Mouse (Mus musculus): ENCODE results near the gene Vps52. TPM values are rescaled to one million over a fixed set of nuclear protein-coding genes. Genes with fewer than 3 reads are reported as not detected.
A peak's percentile ranks its signal among the peaks of the same experiment; 100 is the strongest.
"Not testable (repeated sequence)": the region's sequence is repeated elsewhere in the genome, so short reads cannot be mapped to it uniquely, and the experiment has no call there.

Gene Vps52
- total RNA-seq, 2 experiments from 2014 or later = 36.3 to 36.8 TPM

DNA sequence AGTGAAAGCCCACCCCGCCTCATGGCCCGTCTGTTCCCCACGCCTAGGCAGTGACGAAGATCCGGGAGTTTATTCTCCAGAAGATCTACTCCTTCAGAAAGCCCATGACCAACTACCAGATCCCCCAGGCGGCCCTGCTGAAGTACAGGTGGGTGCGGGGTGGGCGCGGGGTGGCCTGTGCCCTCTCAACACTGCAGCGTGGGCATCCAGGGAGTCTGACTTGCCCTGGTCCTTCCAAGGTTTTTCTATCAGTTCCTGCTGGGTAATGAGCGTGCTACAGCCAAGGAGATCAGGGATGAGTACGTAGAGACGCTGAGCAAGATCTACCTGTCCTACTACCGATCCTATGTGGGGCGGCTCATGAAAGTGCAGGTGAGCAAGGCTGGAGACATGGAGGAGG lies 4.3 kb downstream of the Vps52 start:
- DNase-seq = no peak
- intact Hi-C loops (cut with DNase I) = no loop called here

DNA sequence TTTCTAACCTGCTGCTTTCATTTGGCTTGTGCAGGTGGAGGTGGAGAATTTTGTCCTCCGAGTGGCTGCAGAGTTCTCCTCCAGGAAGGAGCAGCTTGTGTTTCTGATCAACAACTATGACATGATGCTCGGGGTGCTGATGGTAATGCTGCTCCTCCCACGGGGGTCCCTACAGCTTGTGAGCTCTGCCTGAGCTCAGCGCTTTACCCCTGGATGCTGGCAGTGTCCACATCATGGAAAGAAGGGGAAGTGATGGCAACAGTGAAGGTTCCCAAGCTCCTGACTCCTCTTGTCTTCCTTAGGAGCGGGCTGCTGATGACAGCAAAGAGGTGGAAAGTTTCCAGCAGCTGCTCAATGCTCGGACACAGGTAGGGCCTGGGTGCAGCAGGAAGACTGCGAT lies 7.3 kb downstream of the Vps52 start:
- intact Hi-C loops (cut with DNase I) = no loop called here
- no peak for DNase-seq

DNA sequence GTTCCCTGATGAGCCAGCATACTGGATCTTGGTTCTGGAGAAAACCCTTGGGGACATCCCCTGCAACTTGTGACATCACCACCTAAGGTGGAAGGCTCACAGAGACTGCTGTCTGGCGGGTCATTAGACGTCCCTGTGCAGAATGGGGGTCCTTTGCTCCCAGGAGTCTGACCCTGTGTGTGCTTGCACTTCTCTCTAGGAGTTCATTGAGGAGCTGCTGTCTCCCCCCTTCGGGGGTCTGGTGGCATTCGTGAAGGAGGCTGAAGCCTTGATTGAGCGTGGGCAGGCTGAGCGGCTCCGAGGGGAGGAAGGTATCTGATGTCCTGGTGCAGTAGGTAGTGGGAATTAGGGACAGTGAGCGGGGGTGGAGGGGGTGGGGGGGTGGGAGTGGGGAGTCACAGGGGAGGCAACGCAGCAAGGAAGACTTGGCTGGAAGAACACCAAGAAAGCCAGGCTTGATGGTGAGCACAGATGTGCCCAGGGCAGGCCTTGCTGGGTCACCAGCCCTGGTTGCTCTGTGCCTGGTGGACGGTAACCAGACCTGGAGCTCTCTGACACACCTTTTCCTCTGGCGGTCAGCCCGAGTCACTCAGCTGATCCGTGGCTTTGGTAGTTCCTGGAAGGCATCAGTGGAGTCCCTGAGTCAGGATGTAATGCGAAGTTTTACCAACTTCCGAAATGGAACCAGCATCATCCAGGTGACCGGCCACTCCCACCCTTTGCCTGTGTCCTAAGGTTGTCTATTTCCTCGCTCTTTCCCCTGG lies 9.7 kb downstream of the Vps52 start:
- intact Hi-C loops (cut with DNase I) = loop anchor here (1.0 kb wide), 1 partner anchor 1326 kb away; no protein-coding TSS in a partner anchor
- no peak for DNase-seq

DNA sequence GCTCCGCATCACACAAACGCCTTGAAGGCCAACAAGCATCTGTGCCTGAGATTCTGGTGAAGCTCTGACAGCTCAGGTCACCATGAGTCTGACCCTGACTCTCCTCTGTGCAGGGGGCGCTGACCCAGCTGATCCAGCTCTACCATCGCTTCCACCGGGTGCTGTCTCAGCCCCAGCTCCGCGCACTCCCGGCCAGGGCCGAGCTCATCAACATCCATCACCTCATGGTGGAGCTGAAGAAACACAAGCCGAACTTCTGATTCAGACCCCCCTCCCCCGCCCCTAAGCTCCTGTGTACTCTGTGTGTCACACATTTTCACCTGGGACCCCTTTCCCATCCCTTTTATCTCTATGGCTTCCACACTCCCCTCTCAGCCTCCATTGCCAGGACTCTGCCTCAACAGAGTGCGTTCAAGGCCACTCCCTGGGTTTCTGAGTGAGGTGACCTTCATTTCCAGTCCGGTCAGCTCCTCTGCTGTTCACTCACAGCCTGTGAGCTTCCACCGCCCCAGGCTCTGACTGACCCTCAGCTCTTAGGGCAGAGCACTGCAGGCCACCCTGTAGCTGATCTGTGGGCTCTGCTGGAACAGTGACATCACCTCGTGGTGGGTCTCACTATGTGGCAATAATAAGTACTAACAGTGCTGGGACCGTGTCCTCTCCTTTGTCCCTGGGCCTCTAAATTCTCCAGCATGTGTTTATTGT lies 10.4 kb downstream of the Vps52 start:
- intact Hi-C loops (cut with DNase I) = loop anchor here (1.0 kb wide), 1 partner anchor 1325 kb away; no protein-coding TSS in a partner anchor
- DNase-seq = no peak

DNA sequence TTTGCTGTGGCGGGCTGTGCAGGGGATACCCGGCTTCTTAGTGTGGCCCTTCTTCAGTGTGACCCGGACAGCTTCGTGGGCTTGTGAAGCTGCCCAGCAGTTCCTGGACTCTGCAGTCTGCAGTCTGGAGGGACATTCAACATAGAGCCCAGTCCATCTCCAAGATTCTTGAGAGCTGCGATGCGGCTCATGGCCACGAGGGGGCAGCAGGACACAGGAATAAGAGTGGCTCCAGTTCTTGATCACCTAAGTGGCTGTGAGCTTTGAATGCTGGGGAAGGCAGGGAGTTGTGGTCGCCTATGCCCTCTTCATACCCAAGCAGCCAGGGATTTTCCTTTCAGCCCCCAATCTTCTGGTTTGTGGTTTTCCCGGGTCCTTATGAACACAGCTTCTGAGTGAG lies 12.9 kb downstream of the Vps52 start:
- intact Hi-C loops (cut with DNase I) = loop anchor here (2.0 kb wide), 1 partner anchor 14 kb away; no protein-coding TSS in a partner anchor
- DNase-seq = peak; percentile 80 to 86

DNA sequence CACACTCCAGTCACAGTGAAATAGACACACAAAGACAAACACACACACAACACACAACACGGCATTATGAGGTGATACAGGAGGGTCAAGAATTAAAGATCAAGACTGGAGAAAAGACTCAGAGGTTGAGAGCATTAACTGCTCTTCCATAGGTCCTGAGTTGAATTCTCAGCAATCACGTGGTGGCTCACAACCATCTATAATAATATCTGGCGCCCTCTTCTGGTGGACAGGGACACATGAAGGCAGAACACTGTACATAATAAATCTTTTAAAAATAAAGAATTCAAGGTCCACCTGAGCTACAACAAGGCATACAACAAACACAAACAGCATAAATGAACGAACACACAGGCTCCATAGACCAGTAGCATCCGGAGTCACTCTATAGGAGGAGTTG lies 13.3 kb downstream of the Vps52 start:
- DNase-seq = peak in 1 of 2 experiments; percentile 55
- intact Hi-C loops (cut with DNase I) = loop anchor here (2.0 kb wide), 1 partner anchor 14 kb away; no protein-coding TSS in a partner anchor

DNA sequence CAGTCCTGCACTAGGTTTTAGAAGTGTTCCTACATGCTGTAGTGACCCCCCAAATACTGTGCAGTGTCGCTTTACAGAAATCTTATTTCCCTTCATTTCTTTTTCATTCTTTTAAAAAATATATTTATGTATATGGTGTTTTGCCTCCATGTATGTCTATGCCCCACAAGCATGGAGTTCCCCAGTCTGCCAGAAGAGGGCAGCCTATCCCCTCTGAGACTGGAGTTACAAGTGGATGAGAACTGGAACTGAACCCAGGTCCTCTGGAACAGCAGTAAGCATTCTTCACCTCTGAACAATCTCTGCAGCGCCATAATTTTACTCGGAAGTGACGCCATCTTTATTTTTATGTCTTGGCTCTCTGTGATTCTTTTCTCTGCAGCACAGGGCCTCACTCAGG lies 13.8 kb downstream of the Vps52 start:
- DNase-seq = no peak
- intact Hi-C loops (cut with DNase I) = loop anchor here (2.0 kb wide), 1 partner anchor 13 kb away; no protein-coding TSS in a partner anchor

DNA sequence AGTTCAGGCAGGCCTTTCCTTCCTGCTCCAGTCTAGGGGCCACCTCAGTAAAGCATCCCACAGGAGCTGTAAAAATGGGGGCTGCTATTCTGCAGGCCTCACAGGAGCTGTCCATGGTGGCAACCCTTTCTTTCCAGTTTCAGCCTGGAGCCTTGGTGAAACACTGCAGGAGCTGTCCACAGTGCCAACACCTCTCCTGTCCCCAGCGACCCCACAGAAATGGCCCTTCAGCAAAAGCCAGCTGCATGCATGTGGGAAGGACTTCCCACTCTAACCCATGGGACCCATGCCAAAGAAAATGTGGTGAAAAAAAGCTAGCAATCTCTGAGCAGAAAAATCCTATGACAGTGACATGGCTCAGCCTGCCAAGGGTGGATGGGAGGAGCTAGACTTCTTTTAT lies 17.1 kb downstream of the Vps52 start:
- intact Hi-C loops (cut with DNase I) = no loop called here
- peak; percentile 45 to 67 for DNase-seq

DNA sequence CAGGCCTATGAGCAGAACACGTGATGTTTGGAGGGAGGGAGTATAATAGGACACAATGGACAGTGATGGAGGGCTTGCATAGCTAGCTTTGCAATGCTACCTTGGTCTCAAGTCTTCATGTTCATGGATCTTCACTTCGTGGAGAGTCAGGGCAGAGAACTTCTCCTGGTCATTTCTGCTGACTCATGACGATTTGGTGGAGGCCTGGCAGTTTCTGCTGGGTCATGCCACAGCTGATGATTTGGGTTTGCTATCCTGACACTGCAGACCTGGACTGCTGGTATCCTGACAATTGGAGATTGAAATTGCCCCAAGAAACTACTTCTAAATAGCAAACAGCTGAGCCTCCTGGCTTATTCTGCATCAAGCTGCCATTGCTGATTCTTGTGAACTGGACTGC lies 18.0 kb downstream of the Vps52 start:
- intact Hi-C loops (cut with DNase I) = no loop called here
- no peak for DNase-seq

DNA sequence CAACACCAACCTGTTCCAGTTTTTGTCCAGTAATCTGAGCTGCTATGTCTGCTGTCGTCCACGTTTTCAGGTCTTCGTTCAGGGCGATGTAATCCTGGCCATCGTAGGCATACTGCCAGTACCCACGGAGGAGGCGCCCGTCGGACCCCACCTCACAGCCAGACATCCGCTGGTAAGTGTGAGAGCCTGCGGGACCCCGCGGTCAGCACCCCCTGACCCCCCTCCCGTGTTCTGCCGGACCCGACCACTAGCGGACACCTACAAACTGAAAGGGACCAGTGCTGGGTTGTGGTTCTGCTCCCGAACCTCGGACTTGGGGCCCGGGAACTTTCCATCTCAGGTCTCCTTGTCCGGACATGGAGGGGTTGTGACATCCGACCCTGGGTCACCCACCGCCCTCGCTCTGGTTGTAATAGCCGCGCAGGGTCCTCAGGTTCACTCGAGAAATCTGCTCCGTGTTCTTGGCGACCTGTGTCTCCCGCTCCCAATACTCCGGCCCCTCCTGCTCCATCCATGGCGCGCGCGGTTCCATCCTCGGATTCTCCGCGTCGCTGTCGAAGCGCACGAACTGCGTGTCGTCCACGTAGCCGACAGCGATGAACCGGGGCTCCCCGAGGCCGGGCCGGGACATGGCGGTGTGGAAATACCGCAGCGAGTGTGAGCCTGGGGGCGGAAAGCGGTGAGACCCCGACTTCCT lies 22.4 kb downstream of the Vps52 start:
- intact Hi-C loops (cut with DNase I) = no loop called here
- DNase-seq = no peak

DNA sequence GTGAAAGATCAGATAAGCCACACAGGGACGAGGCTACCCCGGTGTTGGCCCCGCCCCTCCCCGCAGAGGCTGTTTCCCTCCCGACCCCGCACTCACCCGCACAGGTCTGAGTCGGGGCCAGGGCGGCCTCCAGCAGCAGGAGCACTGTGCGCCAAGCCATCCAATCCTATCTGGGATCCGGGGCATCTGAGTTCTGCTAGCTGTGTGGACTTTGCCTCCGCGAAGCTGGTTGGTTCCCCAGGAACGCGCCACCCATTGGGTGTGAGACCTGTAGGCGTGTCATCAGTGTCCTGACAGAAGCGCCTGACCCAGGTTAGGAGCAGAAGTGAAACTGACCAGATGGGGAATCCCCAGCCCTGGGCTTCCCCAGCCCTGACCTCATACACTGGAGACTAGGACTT lies 23.0 kb downstream of the Vps52 start:
- DNase-seq = peak; percentile 77 to 81
- intact Hi-C loops (cut with DNase I) = no loop called here

DNA sequence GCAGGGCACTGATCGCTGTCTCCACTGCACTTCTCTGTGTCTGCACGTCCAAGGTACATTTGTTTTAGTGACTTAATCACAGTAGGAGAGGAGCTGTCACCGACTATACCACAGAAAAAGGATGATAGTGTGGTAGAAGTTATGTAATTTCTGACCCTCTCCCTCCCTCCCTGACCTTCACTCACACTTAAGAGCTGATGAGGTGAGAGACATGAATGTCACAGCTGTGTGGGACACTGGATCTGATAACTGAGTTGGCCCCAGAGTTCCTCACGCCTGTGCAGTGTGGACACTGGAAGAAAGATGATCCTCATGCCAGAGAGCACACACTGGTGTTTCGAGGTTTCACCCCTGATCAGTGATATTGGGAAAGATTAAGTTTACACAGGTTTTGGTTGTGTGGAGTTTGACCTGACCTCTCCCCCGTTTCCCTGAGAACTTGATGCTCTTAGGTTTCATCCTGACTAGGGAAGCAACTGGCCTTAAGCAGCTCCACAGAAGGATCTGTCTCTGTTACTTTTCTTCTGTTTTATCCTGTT lies 24.0 kb downstream of the Vps52 start:
- intact Hi-C loops (cut with DNase I) = no loop called here

DNA sequence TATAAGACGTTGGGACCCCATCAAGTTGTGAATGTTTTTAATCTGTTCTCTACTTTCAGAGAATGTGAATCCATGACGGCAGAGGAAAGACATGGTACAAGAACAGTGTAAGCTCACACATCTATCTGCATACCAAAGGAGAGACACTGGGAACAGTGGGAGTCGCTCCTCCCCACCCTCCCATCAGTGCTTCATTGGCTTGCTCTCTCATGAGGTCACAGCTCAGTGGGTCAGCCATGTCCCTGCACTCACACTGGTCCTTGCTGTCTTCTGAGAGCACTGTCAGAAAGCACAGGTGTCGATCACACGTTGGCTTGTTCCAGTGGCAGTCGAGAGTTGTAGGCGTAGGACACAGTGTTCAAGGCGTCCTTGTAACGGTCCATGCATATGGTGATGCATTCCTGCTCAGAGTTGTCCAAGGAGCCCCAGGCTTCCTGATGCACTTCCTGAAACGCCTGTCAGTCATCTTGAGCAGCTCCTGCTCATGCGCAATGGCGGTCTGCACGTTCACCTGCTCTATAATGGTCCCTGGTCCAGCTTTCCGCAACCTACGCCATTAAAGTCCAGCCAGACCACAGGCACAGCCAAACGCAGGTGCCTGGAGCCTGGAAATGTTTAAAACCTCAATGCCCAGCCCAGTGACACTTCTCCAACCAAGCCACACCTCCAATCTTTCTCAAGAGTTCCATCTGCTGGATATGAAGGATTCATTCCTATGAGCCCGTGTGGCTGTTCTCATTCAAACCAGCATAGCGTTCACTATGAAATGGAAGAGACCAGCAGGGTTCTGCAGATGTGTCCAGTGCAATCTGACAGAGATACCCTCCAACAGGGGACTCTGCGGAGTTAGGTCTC lies 24.8 kb downstream of the Vps52 start:
- no peak for DNase-seq
- intact Hi-C loops (cut with DNase I) = no loop called here

More for the DNA sequence above, 24.0 kb downstream of the Vps52 start:
- DNase-seq = no peak

DNA sequence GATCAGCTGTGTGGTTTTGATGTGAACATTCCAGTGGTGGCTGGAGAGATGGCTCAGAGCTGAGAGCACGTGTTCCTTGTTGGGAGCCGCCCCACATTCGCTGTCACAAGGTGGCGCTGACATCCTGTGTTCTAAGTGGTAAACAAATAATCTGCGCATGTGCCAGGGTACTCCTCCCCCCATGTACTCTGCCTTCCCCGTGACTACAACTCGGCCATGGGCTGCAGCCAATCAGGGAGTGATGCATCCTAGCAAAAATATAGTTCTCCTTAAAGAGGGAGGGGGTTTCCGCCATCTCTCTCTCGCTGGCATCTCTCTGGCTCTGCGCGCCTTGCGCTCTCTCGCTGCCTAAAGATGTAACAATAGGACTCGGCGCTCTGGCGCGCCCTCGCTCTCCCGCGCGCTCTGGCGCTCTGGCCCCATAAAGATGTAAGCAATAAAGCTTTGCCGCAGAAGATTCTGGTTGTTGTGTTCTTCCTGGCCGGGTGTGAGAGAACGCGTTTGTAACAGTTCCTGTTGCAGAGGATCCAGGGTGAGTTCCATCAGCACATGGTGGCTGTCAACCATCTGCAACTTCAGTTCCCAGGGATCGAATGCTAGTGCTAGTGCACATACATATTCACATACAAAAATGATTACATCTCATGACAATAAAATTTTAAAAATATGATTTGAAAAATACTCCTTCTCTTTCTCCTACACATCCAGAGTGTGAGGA lies 25.7 kb downstream of the Vps52 start:
- DNase-seq = peak; percentile 90 to 91
- intact Hi-C loops (cut with DNase I) = not testable (repeated sequence)

DNA sequence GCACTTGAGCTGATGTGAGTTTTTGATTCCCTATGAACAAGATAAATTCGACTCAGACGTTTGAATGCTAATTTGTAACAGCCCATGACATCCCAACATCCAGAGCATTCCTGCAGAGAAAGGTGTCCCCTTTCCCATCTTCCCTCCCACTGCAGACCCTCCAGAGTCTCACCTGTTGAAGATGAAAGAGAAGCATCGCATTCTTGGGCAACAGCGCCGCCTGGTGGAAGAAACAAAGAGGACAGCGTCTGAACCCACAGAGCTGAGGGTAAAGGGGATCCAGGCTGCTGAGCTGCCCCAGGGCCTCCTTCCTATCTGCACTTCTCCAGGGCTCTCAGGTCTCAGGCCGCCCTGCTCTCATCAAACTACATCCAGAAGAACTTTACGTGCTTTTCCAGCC lies 26.5 kb downstream of the Vps52 start:
- peak; percentile 58 to 74 for DNase-seq
- intact Hi-C loops (cut with DNase I) = loop anchor here (2.0 kb wide), 1 partner anchor 13 kb away; no protein-coding TSS in a partner anchor

DNA sequence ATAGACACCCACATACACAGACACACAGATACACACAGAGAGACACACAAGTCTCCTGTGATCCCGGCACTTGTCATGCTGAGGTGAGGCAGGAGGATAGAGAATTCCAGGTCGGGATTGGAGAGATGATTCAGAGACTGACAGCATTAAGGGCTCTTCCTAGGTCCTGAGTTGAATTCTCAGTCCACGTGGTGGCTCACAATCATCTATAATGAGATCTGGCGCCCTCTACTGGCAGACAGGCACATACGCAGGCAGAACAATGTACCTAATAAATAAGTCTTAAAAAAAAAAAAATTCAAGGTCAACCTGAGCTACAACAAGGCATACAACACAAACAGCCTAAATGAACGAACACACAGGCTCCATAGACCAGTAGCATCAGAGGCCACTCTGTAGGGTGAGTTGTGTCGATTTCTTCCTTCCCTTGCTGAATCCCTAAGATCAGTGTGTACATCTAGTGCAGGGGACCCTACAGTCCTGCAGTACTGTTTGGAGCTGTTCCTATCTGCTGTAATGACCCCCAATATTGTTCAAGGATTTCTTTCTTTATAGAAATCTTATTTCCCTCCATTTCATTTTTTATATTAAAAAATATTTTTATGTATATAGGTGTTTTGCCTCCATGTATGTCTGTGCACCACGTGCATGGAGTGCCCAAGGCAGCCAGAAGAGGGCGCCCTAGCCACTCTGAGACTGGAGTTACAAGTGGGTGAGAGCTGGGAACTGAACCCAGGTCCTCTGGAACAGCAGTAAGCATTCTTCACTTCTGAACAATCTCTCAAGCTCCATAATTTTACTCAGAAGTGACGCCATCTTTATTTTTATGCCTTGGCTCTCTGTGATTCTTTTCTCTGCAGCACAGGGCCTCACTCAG lies 36.4 kb downstream of the Vps52 start:
- intact Hi-C loops (cut with DNase I) = no loop called here
- peak; percentile 52 to 80 for DNase-seq

DNA sequence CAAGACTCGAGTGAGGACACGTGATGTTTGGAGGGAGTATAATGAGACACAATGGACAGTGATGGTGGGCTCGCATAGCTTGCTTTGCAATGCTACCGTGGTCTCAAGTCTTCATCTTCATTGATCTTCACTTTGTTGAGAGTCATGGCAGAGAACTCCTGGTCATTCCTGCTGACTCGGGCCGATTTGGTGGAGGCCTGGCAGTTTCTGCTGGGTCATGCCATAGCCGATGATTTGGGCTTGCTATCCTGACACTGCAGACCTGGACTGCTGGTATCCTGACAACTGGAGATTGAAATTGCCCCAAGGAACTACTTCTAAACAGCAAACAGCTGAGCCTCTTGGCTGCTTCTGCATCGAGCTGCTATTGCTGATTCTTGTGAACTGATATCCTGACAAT lies 39.3 kb downstream of the Vps52 start:
- no peak for DNase-seq

DNA sequence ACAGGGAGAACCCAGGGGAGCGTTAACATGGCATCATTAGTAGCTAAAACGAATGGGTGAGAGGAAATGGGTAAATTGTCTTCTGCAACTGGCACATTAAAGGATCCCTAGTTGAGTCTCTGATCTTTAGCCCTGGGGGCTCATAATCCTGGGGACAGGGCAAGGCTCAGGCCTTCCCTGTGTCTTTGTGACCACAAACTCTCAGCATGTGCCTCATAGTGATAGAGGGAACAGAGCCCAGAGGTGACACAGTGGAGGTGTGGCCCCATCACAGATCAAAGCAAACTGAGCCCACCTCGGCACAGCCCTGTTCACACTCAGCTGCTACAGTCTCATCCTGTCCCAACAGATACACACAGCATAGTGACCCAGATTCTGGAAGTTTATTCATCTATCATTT lies 40.0 kb downstream of the Vps52 start:
- no peak for DNase-seq
- intact Hi-C loops (cut with DNase I) = loop anchor here (5.0 kb wide), 1 partner anchor 1297 kb away; no protein-coding TSS in a partner anchor

More for the DNA sequence above, 39.3 kb downstream of the Vps52 start:
- intact Hi-C loops (cut with DNase I) = loop anchor here (5.0 kb wide), 1 partner anchor 1297 kb away; no protein-coding TSS in a partner anchor
